Mouse (Mus musculus) urinary bladder, postnatal 25 days (tissue): ENCODE results near the gene Sgip1.

Source experiments
- DNase-seq: peaks from one replicate; pipeline ENCODE4 v3.0.0; 2022; ENCODE audit warnings: low spot score

The Sgip1 gene

GRCm38 (mm10) chr4:102741287-102741686 is at the start of gene Sgip1:
TSS of gene Sgip1 (plus strand) at chr4:102741297.
- DNase-seq = no peak

- no peak for DNase-seq
These were observed 49.7 kb upstream of the Sgip1 start for GRCm38 (mm10) chr4:102691402-102691801.

- DNase-seq = no peak
These were observed 43.1 kb upstream of the Sgip1 start for GRCm38 (mm10) chr4:102697966-102698365.

- no peak for DNase-seq
These were observed 29.4 kb upstream of the Sgip1 start for GRCm38 (mm10) chr4:102711731-102712130.

GRCm38 (mm10) chr4:102715532-102715931 is 25.6 kb upstream of the Sgip1 start:
- DNase-seq = no peak

- no peak for DNase-seq
These were observed 23.8 kb upstream of the Sgip1 start for GRCm38 (mm10) chr4:102717123-102717828.

- DNase-seq = no peak
These were observed 21.6 kb upstream of the Sgip1 start for GRCm38 (mm10) chr4:102719535-102719934.

GRCm38 (mm10) chr4:102719951-102720350 is 21.1 kb upstream of the Sgip1 start:
- no peak for DNase-seq

- DNase-seq = no peak
These were observed 16.7 kb upstream of the Sgip1 start for GRCm38 (mm10) chr4:102724442-102724841.

- no peak for DNase-seq
These were observed 10.1 kb upstream of the Sgip1 start for GRCm38 (mm10) chr4:102730976-102731375.

- no peak for DNase-seq
These were observed 7.0 kb upstream of the Sgip1 start for GRCm38 (mm10) chr4:102734022-102734657.

GRCm38 (mm10) chr4:102753334-102754090 is 12.4 kb downstream of the Sgip1 start:
- DNase-seq = no peak

GRCm38 (mm10) chr4:102759095-102759890 is 18.2 kb downstream of the Sgip1 start:
- DNase-seq = peak; percentile 5

GRCm38 (mm10) chr4:102760042-102760821 is 19.1 kb downstream of the Sgip1 start:
- no peak for DNase-seq

- no peak for DNase-seq
These were observed 21.0 kb downstream of the Sgip1 start for GRCm38 (mm10) chr4:102762075-102762474.

- no peak for DNase-seq
These were observed 28.0 kb downstream of the Sgip1 start for GRCm38 (mm10) chr4:102769070-102769469.

- DNase-seq = no peak
These were observed 28.8 kb downstream of the Sgip1 start for GRCm38 (mm10) chr4:102769936-102770335.

- DNase-seq = no peak
These were observed 30.7 kb downstream of the Sgip1 start for GRCm38 (mm10) chr4:102771598-102772357.

- DNase-seq = no peak
These were observed 32.1 kb downstream of the Sgip1 start for GRCm38 (mm10) chr4:102773225-102773624.

- no peak for DNase-seq
These were observed 32.7 kb downstream of the Sgip1 start for GRCm38 (mm10) chr4:102773841-102774240.

GRCm38 (mm10) chr4:102774549-102774948 is 33.5 kb downstream of the Sgip1 start:
- no peak for DNase-seq
